Mouse (Mus musculus) heart, postnatal 0 days (tissue): ENCODE data around the gene Itgam.

Experiments
- CTCF ChIP-seq: IDR thresholded peaks from 2 replicates; pipeline ENCODE4 v1.5.1; 2016; ENCODE audit warnings: antibody characterized with exemption, control low read depth, low read depth
- EP300 ChIP-seq: IDR thresholded peaks from 2 replicates; pipeline ENCODE4 v1.6.1; 2016; ENCODE audit warnings: antibody characterized with exemption, low read depth

- TF ChIP-seq CTCF (no peak), EP300 (no peak)
These were observed 13.2 kb upstream of the Itgam start for GRCm38 (mm10) chr7:128049254-128049653.
